Mouse (Mus musculus) limb, embryonic 10.5 days (tissue): ENCODE measurements around the gene Tmem235. TPM values are rescaled to one million over a fixed set of nuclear protein-coding genes. Genes with fewer than 3 reads are reported as not detected.

Source experiments
- DNase-seq: peaks from one replicate; pipeline ENCODE4 v3.0.0-alpha.2; 2017; ENCODE audit warnings: low spot score
- H3K27ac ChIP-seq: fragments of 300-500 bp; sonication (generic); 2 replicates; pipeline ENCODE4 v1.5.1; 2016; ENCODE audit warnings: mild to moderate bottlenecking
- H3K27me3 ChIP-seq: fragments of 300-500 bp; sonication (generic); 2 replicates; pipeline ENCODE4 v1.6.1; 2016; ENCODE audit warnings: low read depth, mild to moderate bottlenecking; ENCODE audit not compliant: poor library complexity, severe bottlenecking
- H3K36me3 ChIP-seq: fragments of 300-500 bp; sonication (generic); 2 replicates; pipeline ENCODE4 v1.6.1; 2016; ENCODE audit warnings: mild to moderate bottlenecking, moderate library complexity
- H3K4me1 ChIP-seq: fragments of 300-500 bp; sonication (generic); 2 replicates; pipeline ENCODE4 v1.6.1; 2016
- H3K4me3 ChIP-seq: fragments of 300-500 bp; sonication (generic); 2 replicates; pipeline ENCODE4 v1.5.1; 2016; ENCODE audit warnings: mild to moderate bottlenecking, moderate library complexity
- H3K9me3 ChIP-seq: fragments of 300-500 bp; sonication (generic); replicated peaks from 2 replicates; pipeline ENCODE4 v1.6.1; 2016; ENCODE audit warnings: mild to moderate bottlenecking
- WGBS: fragments of 180-500 bp; shearing (Covaris S2); methylation state at CpG from one replicate; pipeline ENCODE4 v1.1.7; 2016; 5-methylcytosine and 5-hydroxymethylcytosine counted together
- polyA plus RNA-seq: library from polyadenylated mRNA; unstranded; fragments of >200 nt; fragmentation: Nextera tagmentation; extraction: Ambion mirVana; gene quantifications from 2 replicates; pipeline ENCODE4 v1.2.1, GENCODE M21; 2016

The Tmem235 gene
- polyA plus RNA-seq, 1 experiment from 2014 or later: not detected

DNA sequence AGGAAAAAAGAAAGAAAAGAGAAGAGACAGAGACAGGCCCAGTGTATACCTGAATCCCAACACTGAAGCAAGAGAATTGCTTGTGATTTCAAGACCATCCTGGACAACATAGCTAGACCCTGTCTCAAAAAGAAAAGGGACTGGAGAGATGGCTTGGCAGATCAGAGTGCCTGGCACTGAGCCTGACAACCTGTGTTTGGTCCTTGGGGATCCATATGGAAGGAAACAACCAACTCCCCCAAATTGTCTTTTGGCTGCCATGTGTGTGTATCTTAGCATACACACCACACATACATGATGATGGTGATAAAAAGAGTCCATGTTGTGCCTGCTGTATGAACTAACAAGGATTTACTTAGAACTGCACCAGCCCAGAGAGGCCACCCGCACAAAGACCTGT lies 21.5 kb upstream of the Tmem235 start:
- no peaks in the 10 kb centered on the region for H3K27me3 ChIP-seq
- H3K27ac ChIP-seq: no peak overlapping the region
- H3K4me3 ChIP-seq: no peak overlapping the region
- DNase-seq: no peak
- no peaks in the 10 kb centered on the region for H3K9me3 ChIP-seq
- WGBS: 82% methylated on average over 1 of the region's 1 CpGs
- no peaks in the 10 kb centered on the region for H3K36me3 ChIP-seq
- peaks cover 17% of the 10 kb centered on the region for H3K4me1 ChIP-seq

GRCm38 (mm10) chr11:117840910-117841309 lies 19.6 kb upstream of the Tmem235 start:
- no peak overlapping the region for H3K27ac ChIP-seq

GRCm38 (mm10) chr11:117843434-117843833 lies 17.1 kb upstream of the Tmem235 start:
- H3K36me3 ChIP-seq: no peaks in the 10 kb centered on the region
- peaks cover 15% of the 10 kb centered on the region for H3K4me1 ChIP-seq
- DNase-seq: no peak
- H3K4me3 ChIP-seq: no peak overlapping the region
- WGBS: 83% methylated on average over 2 of the region's 2 CpGs
- no peaks in the 10 kb centered on the region for H3K9me3 ChIP-seq
- no peaks in the 10 kb centered on the region for H3K27me3 ChIP-seq
- no peak overlapping the region for H3K27ac ChIP-seq

More at GRCm38 (mm10) chr11:117840910-117841309, 19.6 kb upstream of the Tmem235 start:
- Histone ChIP-seq H3K27me3 (no peaks in the 10 kb centered on the region), H3K36me3 (no peaks in the 10 kb centered on the region), H3K9me3 (no peaks in the 10 kb centered on the region), H3K4me3 (no peak overlapping the region), H3K4me1 (peaks cover 10% of the 10 kb centered on the region)
- DNase-seq: no peak
- 60% methylated on average over 1 of the region's 1 CpGs for WGBS

GRCm38 (mm10) chr11:117844997-117845396 lies 15.6 kb upstream of the Tmem235 start:
- no peak overlapping the region for H3K27ac ChIP-seq
- H3K4me1 ChIP-seq: peaks cover 21% of the 10 kb centered on the region
- H3K36me3 ChIP-seq: no peaks in the 10 kb centered on the region
- no peaks in the 10 kb centered on the region for H3K27me3 ChIP-seq
- 85% methylated on average over 2 of the region's 2 CpGs for WGBS
- H3K9me3 ChIP-seq: no peaks in the 10 kb centered on the region
- H3K4me3 ChIP-seq: no peak overlapping the region
- DNase-seq: no peak

GRCm38 (mm10) chr11:117845651-117846050 lies 14.9 kb upstream of the Tmem235 start:
- Histone ChIP-seq H3K36me3 (peaks cover 4% of the 10 kb centered on the region), H3K9me3 (no peaks in the 10 kb centered on the region), H3K27me3 (no peaks in the 10 kb centered on the region), H3K27ac (no peak overlapping the region), H3K4me3 (no peak overlapping the region), H3K4me1 (peaks cover 27% of the 10 kb centered on the region)
- 90% methylated on average over 2 of the region's 2 CpGs for WGBS
- DNase-seq: no peak

GRCm38 (mm10) chr11:117846640-117847039 lies 13.9 kb upstream of the Tmem235 start:
- WGBS: 67% methylated on average over 5 of the region's 5 CpGs
- no peak for DNase-seq
- no peak overlapping the region for H3K4me3 ChIP-seq
- peaks cover 27% of the 10 kb centered on the region for H3K4me1 ChIP-seq
- no peaks in the 10 kb centered on the region for H3K27me3 ChIP-seq
- H3K27ac ChIP-seq: no peak overlapping the region
- peaks cover 14% of the 10 kb centered on the region for H3K36me3 ChIP-seq
- H3K9me3 ChIP-seq: no peaks in the 10 kb centered on the region

DNA sequence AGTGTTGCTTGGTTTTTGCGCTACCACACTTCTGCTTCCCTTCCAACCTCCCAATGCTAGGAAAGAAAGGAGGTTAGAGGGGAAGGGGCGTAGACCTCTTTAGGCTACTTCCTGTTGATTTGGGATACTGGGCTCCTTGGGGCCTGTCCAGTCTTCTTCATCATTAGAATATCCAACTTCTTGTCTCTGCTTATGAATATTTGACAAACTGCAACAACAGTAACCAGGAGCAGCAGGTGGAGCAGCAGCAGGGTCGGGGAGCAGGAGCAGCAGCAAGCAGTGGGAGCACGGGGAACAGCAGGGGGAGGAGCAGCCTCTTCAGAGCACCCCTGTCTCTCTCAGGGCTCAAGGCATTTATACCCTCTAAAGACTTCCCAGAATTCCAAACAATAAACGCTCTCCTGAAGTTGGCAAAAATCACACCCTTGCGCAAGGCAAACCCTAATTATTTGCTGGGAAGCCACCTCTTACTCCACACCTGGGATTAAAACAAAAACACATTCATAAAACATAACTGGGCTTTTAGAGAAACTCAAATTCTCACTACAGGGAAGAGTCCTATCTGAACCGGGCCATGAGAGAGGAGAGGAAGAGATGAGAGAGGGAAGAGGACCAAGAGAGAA lies 12.8 kb upstream of the Tmem235 start:
- 79% methylated on average over 7 of the region's 7 CpGs for WGBS
- peaks cover 30% of the 10 kb centered on the region for H3K4me1 ChIP-seq
- H3K27ac ChIP-seq: peak overlapping the region; percentile 93
- DNase-seq: no peak
- H3K4me3 ChIP-seq: peak overlapping the region; percentile 89; the same call in 1 of the 2 replicates
- H3K36me3 ChIP-seq: peaks cover 24% of the 10 kb centered on the region
- H3K9me3 ChIP-seq: no peaks in the 10 kb centered on the region
- H3K27me3 ChIP-seq: no peaks in the 10 kb centered on the region

GRCm38 (mm10) chr11:117848271-117848984 lies 12.1 kb upstream of the Tmem235 start:
- DNase-seq: peak; percentile 62
- WGBS: 9% methylated on average over 19 of the region's 19 CpGs
- H3K27me3 ChIP-seq: no peaks in the 10 kb centered on the region
- H3K4me3 ChIP-seq: peak overlapping the region; percentile 89
- H3K27ac ChIP-seq: peak overlapping the region; percentile 93
- H3K4me1 ChIP-seq: peaks cover 30% of the 10 kb centered on the region
- peaks cover 31% of the 10 kb centered on the region for H3K36me3 ChIP-seq
- H3K9me3 ChIP-seq: no peaks in the 10 kb centered on the region

- WGBS: under 1% methylated on average over 51 of the region's 51 CpGs
- H3K4me3 ChIP-seq: peak within 1 kb of the TSS; percentile 89
- H3K9me3 ChIP-seq: no peaks in the 10 kb centered on the region
- H3K4me1 ChIP-seq: peaks cover 30% of the 10 kb centered on the region
- peak; percentile 99 for DNase-seq
- no peaks in the 10 kb centered on the region for H3K27me3 ChIP-seq
- peak within 1 kb of the TSS; percentile 93 for H3K27ac ChIP-seq
- peaks cover 38% of the 10 kb centered on the region for H3K36me3 ChIP-seq
Measured at GRCm38 (mm10) chr11:117848985-117849671, 11.4 kb upstream of the Tmem235 start, which contains the start of gene Birc5. Birc5 (plus strand) TSS chr11:117849251.

DNA sequence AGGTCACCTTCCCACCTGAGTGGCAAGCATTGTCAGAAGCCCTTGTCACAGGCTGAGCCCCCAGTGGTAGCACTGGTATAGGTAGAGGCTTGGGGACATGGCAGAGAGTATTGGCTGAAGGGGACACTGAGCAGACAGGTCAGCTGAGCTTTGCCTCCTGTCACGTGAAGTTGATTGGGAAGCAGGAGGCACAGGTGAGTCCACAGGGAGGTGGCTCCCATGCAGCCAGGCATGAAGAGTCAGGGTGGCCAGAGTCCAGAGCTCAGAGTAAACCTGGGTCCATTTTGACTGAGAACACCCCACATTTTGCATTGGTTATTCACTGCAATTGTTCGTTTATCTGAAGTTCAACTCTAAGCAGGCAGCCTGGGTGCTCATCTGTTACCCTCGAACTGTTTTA lies 7.7 kb upstream of the Tmem235 start:
- no peak overlapping the region for H3K27ac ChIP-seq
- H3K4me1 ChIP-seq: peaks cover 25% of the 10 kb centered on the region
- WGBS: 95% methylated on average over 3 of the region's 3 CpGs
- peaks cover 73% of the 10 kb centered on the region for H3K36me3 ChIP-seq
- DNase-seq: no peak
- H3K27me3 ChIP-seq: no peaks in the 10 kb centered on the region
- no peak overlapping the region for H3K4me3 ChIP-seq
- H3K9me3 ChIP-seq: no peaks in the 10 kb centered on the region

GRCm38 (mm10) chr11:117854241-117854640 lies 6.3 kb upstream of the Tmem235 start:
- no peak for DNase-seq
- H3K4me3 ChIP-seq: no peak overlapping the region
- H3K27ac ChIP-seq: no peak overlapping the region
- H3K4me1 ChIP-seq: peaks cover 17% of the 10 kb centered on the region
- no peaks in the 10 kb centered on the region for H3K9me3 ChIP-seq
- peaks cover 80% of the 10 kb centered on the region for H3K36me3 ChIP-seq
- peaks cover 13% of the 10 kb centered on the region for H3K27me3 ChIP-seq
- WGBS: 90% methylated on average over 9 of the region's 9 CpGs

- peaks cover 79% of the 10 kb centered on the region for H3K36me3 ChIP-seq
- DNase-seq: no peak
- H3K9me3 ChIP-seq: no peaks in the 10 kb centered on the region
- no peak overlapping the region for H3K27ac ChIP-seq
- peaks cover 24% of the 10 kb centered on the region for H3K27me3 ChIP-seq
- whole genome bisulfite sequencing: 95% methylated on average over 5 of the region's 5 CpGs
- H3K4me3 ChIP-seq: no peak overlapping the region
- peaks cover 17% of the 10 kb centered on the region for H3K4me1 ChIP-seq
Measured at GRCm38 (mm10) chr11:117855360-117855759, 5.2 kb upstream of the Tmem235 start.

- Histone ChIP-seq H3K27me3 (peaks cover 30% of the 10 kb centered on the region), H3K4me1 (peaks cover 20% of the 10 kb centered on the region), H3K27ac (no peak overlapping the region), H3K36me3 (peaks cover 73% of the 10 kb centered on the region), H3K9me3 (no peaks in the 10 kb centered on the region), H3K4me3 (no peak overlapping the region)
- 86% methylated on average over 1 of the region's 1 CpGs for WGBS
- DNase-seq: no peak
Measured at GRCm38 (mm10) chr11:117855975-117856374, 4.6 kb upstream of the Tmem235 start.
